Mouse (Mus musculus) lung, postnatal 36 days (tissue): ENCODE data around the gene Wbp2.

Source experiments
- DNase-seq: peaks from one replicate; pipeline ENCODE4 v3.0.0; 2022; ENCODE audit warnings: mixed read lengths

The Wbp2 gene

GRCm38 (mm10) chr11:116029086-116029865 lies 57.5 kb downstream of the Wbp2 start:
- DNase-seq, result no peak
